Mouse (Mus musculus) NIH3T3 (cell line): ENCODE data around the gene Stfa1.
"Not testable (repeated sequence)": the region's sequence is repeated elsewhere in the genome, so short reads cannot be mapped to it uniquely, and the experiment has no call there.

Experiments used
- DNase-seq: peaks from one replicate; pipeline ENCODE4 v3.0.0-alpha.2; 2012; ENCODE audit warnings: low read depth

The Stfa1 gene

DNA sequence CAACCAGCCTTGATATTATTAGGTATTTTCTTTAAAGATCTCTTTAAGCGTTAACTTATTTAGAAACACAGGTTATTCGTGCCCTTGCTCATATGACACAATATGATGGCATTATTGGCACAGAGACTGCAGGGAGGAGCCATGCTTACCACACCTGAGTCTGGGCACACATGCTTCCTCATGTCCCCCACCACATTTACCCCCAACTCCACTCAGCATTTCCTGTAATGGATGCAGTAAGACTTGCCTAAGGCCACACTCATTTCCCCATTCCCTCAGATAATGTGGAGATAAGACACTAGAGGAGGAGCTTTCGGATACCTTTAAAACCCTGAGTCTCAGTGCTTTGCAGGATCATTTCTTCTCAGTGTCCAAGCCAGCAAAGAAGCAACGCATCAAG, at the start of gene Stfa1:
Gene Stfa1, plus strand, starts transcription at position 156 of the 400 bp plus-strand sequence.
- not testable (repeated sequence) for DNase-seq

DNA sequence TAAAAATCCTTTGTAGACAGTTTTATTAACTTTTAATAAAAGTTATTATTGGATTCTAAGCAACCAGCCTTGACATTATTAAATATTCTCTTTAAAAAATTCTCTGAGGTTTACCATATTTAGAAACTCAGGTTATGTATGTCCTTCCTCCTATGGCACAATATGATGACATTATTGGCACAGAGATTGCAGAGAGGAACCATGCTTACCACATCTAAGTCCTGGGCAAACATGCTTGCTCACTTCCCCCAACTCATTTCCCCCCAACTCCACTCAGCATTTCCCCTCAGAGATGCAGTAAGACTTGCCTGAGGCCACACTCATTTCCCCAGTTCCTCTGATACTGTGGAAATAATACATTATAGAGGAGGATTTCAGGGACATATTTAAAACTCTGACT, 16.2 kb upstream of the Stfa1 start:
- not testable (repeated sequence) for DNase-seq

GRCm38 (mm10) chr16:36289140-36289539, 12.4 kb downstream of the Stfa1 start:
- no peak for DNase-seq

- no peak for DNase-seq
Observed at GRCm38 (mm10) chr16:36307631-36308030, 30.9 kb downstream of the Stfa1 start.

DNA sequence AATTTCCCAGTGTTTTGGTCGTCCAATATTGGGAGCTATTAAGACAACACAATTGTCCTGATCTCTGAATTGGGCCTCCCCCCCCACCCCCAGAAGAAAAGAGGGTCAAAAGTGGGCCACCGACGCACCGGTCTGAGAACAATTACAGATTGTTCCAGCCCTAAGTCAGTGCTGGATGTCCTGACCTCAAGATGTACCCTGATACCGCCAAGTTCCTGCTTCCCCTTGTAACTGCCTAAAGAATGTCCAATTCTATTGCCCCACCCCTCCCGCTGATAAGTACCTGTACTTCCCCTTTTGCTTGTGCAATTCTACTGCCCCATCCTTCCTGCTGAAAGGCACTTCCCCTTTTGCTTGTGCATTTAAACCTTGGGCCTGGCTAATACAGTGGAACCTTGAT, 39.4 kb downstream of the Stfa1 start:
- not testable (repeated sequence) for DNase-seq

DNA sequence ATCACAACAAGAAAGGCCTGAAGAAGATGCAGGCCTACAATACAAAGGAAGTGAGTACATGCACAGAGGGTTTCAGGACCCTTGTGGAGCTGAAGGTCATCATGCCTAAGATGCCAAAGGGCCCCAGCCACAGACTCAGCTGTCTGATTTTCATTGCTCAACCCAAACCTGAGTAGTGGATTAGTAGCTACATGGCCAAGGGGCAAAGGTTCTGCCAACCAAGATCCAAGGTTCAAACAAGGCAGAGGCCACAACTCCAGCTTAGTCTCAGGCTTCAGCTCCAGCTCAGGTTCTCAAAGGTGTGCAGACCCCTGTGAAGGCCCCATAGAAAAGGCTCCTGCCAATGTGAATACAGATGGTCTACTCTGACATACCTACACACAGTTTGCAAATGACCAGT, 42.5 kb downstream of the Stfa1 start:
- no peak for DNase-seq

DNA sequence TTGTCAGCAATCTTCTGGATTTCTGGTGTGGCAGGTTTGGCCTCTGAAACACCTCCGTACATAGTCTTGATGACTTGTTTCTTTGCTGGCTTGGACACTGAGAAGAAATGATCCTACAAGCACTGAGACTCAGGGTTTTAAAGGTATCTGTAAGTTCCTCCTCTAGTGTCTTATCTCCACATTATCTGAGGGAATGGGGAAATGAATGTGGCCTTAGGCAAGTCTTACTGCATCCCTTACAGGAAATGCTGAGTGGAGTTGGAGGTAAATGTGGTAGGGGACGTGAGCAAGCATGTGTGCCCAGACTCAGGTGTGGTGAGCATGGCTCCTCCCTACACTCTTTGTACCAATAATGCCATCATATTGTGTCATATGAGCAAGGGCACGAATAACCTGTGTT, 57.5 kb downstream of the Stfa1 start, which contains the start of gene BC117090:
Gene BC117090, minus strand, starts transcription at position 101 of the 400 bp plus-strand sequence.
- no peak for DNase-seq
